Mouse (Mus musculus) erythroblast, embryonic 14.5 days (primary cell): ENCODE measurements around the gene Sparc.

Experiments
- GATA1 ChIP-seq: IDR thresholded peaks from 2 replicates; pipeline ENCODE4 v1.6.1; 2012; ENCODE audit warnings: low read length, inconsistent platforms, mixed read lengths
- TAL1 ChIP-seq: IDR thresholded peaks from 3 replicates; pipeline ENCODE4 v1.6.1; 2012; ENCODE audit warnings: low read length, inconsistent platforms, mixed read lengths

DNA sequence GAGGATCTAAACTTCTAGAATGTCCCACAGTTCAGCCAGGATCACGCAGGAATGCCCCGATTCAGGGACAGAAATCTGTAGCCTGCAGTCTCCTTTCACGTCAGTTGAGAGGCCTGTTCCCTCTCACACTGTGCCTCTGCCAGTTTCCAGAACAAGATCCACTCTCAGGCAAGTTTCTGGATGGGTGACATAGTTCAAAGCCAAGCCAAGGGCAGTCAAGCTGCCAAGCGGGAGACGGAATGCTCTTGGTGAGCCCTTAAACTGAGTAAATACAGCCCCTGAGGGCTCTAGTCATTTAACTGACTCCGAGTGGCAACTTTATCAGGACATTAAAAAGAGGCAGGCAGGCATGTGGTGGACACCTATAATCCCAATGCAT, 53.9 kb downstream of the Sparc start:
- TF ChIP-seq GATA1 (no peak), TAL1 (no peak)
